Mouse (Mus musculus) embryonic fibroblast, embryonic 13.5 days (primary cell): ENCODE data around the gene 2410004B18Rik.
"Not testable (repeated sequence)": the region's sequence is repeated elsewhere in the genome, so short reads cannot be mapped to it uniquely, and the experiment has no call there.

Experiments
- CTCF ChIP-seq: IDR thresholded peaks from 2 replicates; pipeline ENCODE4 v1.5.1; 2011; ENCODE audit warnings: mild to moderate bottlenecking, control low read depth, low read length, moderate library complexity, borderline replicate concordance; ENCODE audit not compliant: insufficient read depth
- POLR2A ChIP-seq: IDR thresholded peaks from 2 replicates; pipeline ENCODE4 v1.6.1; 2011; ENCODE audit warnings: low read depth, mild to moderate bottlenecking, control low read depth, low read length, moderate library complexity

DNA sequence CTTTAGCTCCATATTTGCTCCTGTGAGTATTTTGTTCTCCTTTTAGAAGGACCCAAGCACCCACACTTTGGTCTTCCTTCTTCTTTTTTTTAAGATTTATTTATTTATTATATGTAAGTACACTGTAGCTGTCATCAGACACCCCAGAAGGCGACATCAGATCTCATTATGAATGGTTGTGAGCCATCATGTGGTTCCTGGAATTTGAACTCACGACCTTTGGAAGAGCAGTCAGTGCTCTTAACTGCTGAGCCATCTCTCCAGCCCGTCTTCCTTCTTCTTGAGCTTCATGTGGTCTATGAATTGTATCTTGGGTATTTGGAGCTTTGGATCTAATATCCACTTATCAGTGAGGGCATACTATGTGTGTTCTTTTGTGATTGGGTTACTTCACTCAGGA, 27.8 kb downstream of the 2410004B18Rik start:
- not testable (repeated sequence) for TF ChIP-seq CTCF, POLR2A
